ENCODE assay signal across 11 mouse cellular contexts in genomic region chr7:139835140-139836131, GRCm38 (mm10). TPM values are rescaled to one million over a fixed set of nuclear protein-coding genes. Genes with fewer than 3 reads are reported as not detected.
DNase-seq lines count a peak whose midpoint lies in the region; ATAC-seq lines count a peak whose summit lies in the region.
"Had no signal": no experiment of that assay in that cellular context is flagged by ENCODE, and none has a peak within 500 bp of the region (broad histone marks: within the 10 kb centered on the region; RNA-seq: fewer than 3 reads in every experiment).

No protein-coding gene starts in this region.

- H3K9me3 ChIP-seq in kidney, embryonic 15.5 days (replicated peaks), result no peaks in the 10 kb centered on the region
- no peaks in the 10 kb centered on the region for H3K9me3 ChIP-seq in forebrain, embryonic 16.5 days (ENCODE audit: control insufficient read depth, low read length)
- no peaks in the 10 kb centered on the region for H3K9me3 ChIP-seq in midbrain, embryonic 16.5 days (replicated peaks; ENCODE audit: control insufficient read depth, low read length, poor library complexity, severe bottlenecking)
- H3K9me3 ChIP-seq: limb, embryonic 12.5 days; megakaryocyte, embryonic 14.5 days had no signal

- 42% methylated on average over 15 of the region's 15 CpGs for WGBS in kidney, embryonic 15.5 days
- 22% methylated on average over 15 of the region's 15 CpGs for WGBS in forebrain, embryonic 16.5 days
- 17% methylated on average over 15 of the region's 15 CpGs for WGBS in midbrain, embryonic 16.5 days

- peaks cover 28% of the 10 kb centered on the region for H3K4me1 ChIP-seq in kidney, embryonic 15.5 days
- peaks cover 29% of the 10 kb centered on the region for H3K4me1 ChIP-seq in forebrain, embryonic 16.5 days (replicated peaks; ENCODE audit: control insufficient read depth, insufficient read depth, low read length)
- peaks cover 36% of the 10 kb centered on the region for H3K4me1 ChIP-seq in midbrain, embryonic 16.5 days (ENCODE audit: control insufficient read depth, insufficient read depth, low read length)
- H3K4me1 ChIP-seq: megakaryocyte, embryonic 14.5 days had no signal

- no peak overlapping the region for H3K27ac ChIP-seq in kidney, embryonic 15.5 days
- peak overlapping the region; percentile 39; the same call in 1 of the 2 replicates for H3K27ac ChIP-seq in forebrain, embryonic 16.5 days (ENCODE audit: low read length)
- peak overlapping the region; percentile 90 for H3K27ac ChIP-seq in midbrain, embryonic 16.5 days (ENCODE audit: low read length)
- H3K27ac ChIP-seq: limb, embryonic 12.5 days had no signal

- peak; percentile 37 for ATAC-seq in kidney, embryonic 15.5 days (replicated peaks; ENCODE audit: low FRiP score)
- ATAC-seq in forebrain, embryonic 16.5 days, result peak; percentile 68
- peak; percentile 52 for ATAC-seq in midbrain, embryonic 16.5 days
- ATAC-seq in granulocyte monocyte progenitor cell, adult 5-6 weeks (replicated peaks; ENCODE audit: poor library complexity, severe bottlenecking), result no peak

- no peak overlapping the region for H3K4me3 ChIP-seq in kidney, embryonic 15.5 days (replicated peaks)
- peak overlapping the region; percentile 43 for H3K4me3 ChIP-seq in forebrain, embryonic 16.5 days (replicated peaks; ENCODE audit: low read length)
- H3K4me3 ChIP-seq in midbrain, embryonic 16.5 days (ENCODE audit: low read depth, low read length), result peak overlapping the region; percentile 47
- H3K4me3 ChIP-seq: megakaryocyte, embryonic 14.5 days had no signal

- H3K9ac ChIP-seq in kidney, embryonic 15.5 days, result no peak overlapping the region
- H3K9ac ChIP-seq in forebrain, embryonic 16.5 days (replicated peaks; ENCODE audit: low read depth, low read length), result peak overlapping the region; percentile 23
- peak overlapping the region; percentile 69 for H3K9ac ChIP-seq in midbrain, embryonic 16.5 days (ENCODE audit: low read depth, low read length)

- no peak for DNase-seq in kidney, adult 8-10 months
- DNase-seq in cerebellum, adult 18-20 months, result peak; percentile 24 to 25
- DNase-seq in adrenal gland, postnatal 25 days, result no peak
- no peak for DNase-seq in heart, adult 18-20 months

- H3K27me3 ChIP-seq in kidney, embryonic 15.5 days, result peaks cover 31% of the 10 kb centered on the region
- H3K27me3 ChIP-seq in forebrain, embryonic 16.5 days (replicated peaks; ENCODE audit: control insufficient read depth, insufficient read depth, low read length), result no peaks in the 10 kb centered on the region
- H3K27me3 ChIP-seq in midbrain, embryonic 16.5 days (ENCODE audit: control insufficient read depth, insufficient read depth, low read depth, low read length), result no peaks in the 10 kb centered on the region

- H3K36me3 ChIP-seq in kidney, embryonic 15.5 days, result no peaks in the 10 kb centered on the region
- H3K36me3 ChIP-seq in forebrain, embryonic 16.5 days (ENCODE audit: control insufficient read depth, insufficient read depth), result no peaks in the 10 kb centered on the region
- H3K36me3 ChIP-seq in midbrain, embryonic 16.5 days (ENCODE audit: control insufficient read depth, insufficient read depth, low read length), result no peaks in the 10 kb centered on the region
- H3K36me3 ChIP-seq: limb, embryonic 12.5 days had no signal

- 0 out of 2 replicates have a peak overlapping the region, but pooled peaks have one; percentile 9 for H3K4me2 ChIP-seq in kidney, embryonic 15.5 days
- peak overlapping the region; percentile 61 for H3K4me2 ChIP-seq in forebrain, embryonic 16.5 days (ENCODE audit: low read length)
- H3K4me2 ChIP-seq in midbrain, embryonic 16.5 days (ENCODE audit: low read length), result peak overlapping the region; percentile 74

RNA-seq across cellular contexts. Expression of gene Adgra1, which starts 1.5 kb away (rescaled TPM):
- polyA plus RNA-seq in kidney, embryonic 15.5 days (2015; fragmentation: Nextera tagmentation; extraction: Ambion mirVana), result 0.67 and 2.5 TPM in 2 replicates
- polyA plus RNA-seq in forebrain, embryonic 16.5 days (2015; fragmentation: Nextera tagmentation; extraction: Ambion mirVana), result 11.6 and 17.9 TPM in 2 replicates
- 31.5 and 34.1 TPM in 2 replicates for polyA plus RNA-seq in midbrain, embryonic 16.5 days (2015; fragmentation: Nextera tagmentation; extraction: Ambion mirVana)
- total RNA-seq in granulocyte monocyte progenitor cell, adult 5-6 weeks (2014; fragmentation: Nextera tagmentation), result not detected in 2 replicates
- total RNA-seq in granulocyte monocyte progenitor cell, adult 5-6 weeks (2017), result not detected in 2 replicates
- 2.3 and 3.6 TPM in 2 replicates for total RNA-seq in adrenal gland, postnatal 25 days (2021)
- under 1 TPM in 1 of 2 experiments, not detected in 1; 0.05 TPM for total RNA-seq in heart, adult 18-20 months (2021)
- total RNA-seq: gastrocnemius, adult 8-10 months had no signal
- polyA plus RNA-seq: limb, embryonic 12.5 days had no signal

RNA-seq across cellular contexts. Expression of gene Kndc1, which starts 59.1 kb away (rescaled TPM):
- polyA plus RNA-seq in kidney, embryonic 15.5 days (2015; fragmentation: Nextera tagmentation; extraction: Ambion mirVana), result 0.19 and 0.26 TPM in 2 replicates
- 4.0 and 7.7 TPM in 2 replicates for polyA plus RNA-seq in forebrain, embryonic 16.5 days (2015; fragmentation: Nextera tagmentation; extraction: Ambion mirVana)
- polyA plus RNA-seq in midbrain, embryonic 16.5 days (2015; fragmentation: Nextera tagmentation; extraction: Ambion mirVana), result 22.5 and 23.6 TPM in 2 replicates
- not detected in 2 replicates for total RNA-seq in granulocyte monocyte progenitor cell, adult 5-6 weeks (2014; fragmentation: Nextera tagmentation)
- total RNA-seq in granulocyte monocyte progenitor cell, adult 5-6 weeks (2017), result not detected in 2 replicates
- 0.57 and 1.1 TPM in 2 replicates for total RNA-seq in adrenal gland, postnatal 25 days (2021)
- total RNA-seq in heart, adult 18-20 months (2021), result under 1 TPM in 1 of 2 experiments, not detected in 1; 0.26 TPM

Comparison
In these comparisons a context has a peak if more than half of its experiments do, and no peak if none do; other contexts are left out.
1. H3K4me2 ChIP-seq: peak in every context shown above with its lines; median percentile 74 in midbrain, embryonic 16.5 days; 61 in forebrain, embryonic 16.5 days; 9 in kidney, embryonic 15.5 days.
2. DNase-seq: peak in cerebellum, adult 18-20 months (2 of 2); none in kidney, adult 8-10 months (0 of 2), adrenal gland, postnatal 25 days (single experiment) and heart, adult 18-20 months (0 of 2).